Mouse (Mus musculus) myocyte (in vitro differentiated cells): ENCODE measurements around the gene Zbtb38. TPM values are rescaled to one million over a fixed set of nuclear protein-coding genes. Genes with fewer than 3 reads are reported as not detected.

Experiments used
- H3K27me3 ChIP-seq: one replicate; pipeline ENCODE4 v1.6.1; 2011; ENCODE audit not compliant: control insufficient read depth, insufficient read depth, insufficient read length
- H3K36me3 ChIP-seq: one replicate; pipeline ENCODE4 v1.6.1; 2011; ENCODE audit not compliant: control insufficient read depth, insufficient read depth
- H3K4me2 ChIP-seq: one replicate; pipeline ENCODE4 v1.6.1; 2011; ENCODE audit warnings: low read depth, control low read depth
- H3K4me3 ChIP-seq: one replicate; pipeline ENCODE4 v1.5.1; 2011; ENCODE audit warnings: mild to moderate bottlenecking, control low read depth, moderate library complexity
- H3K79me2 ChIP-seq: one replicate; pipeline ENCODE4 v1.6.1; 2011; ENCODE audit not compliant: control insufficient read depth, insufficient read depth
- H3ac ChIP-seq: one replicate; pipeline ENCODE4 v1.6.1; 2011; ENCODE audit not compliant: control insufficient read depth, insufficient read length
- CEBPB ChIP-seq: IDR thresholded peaks from 2 replicates; pipeline ENCODE4 v1.6.1; 2011; ENCODE audit warnings: mild to moderate bottlenecking, moderate library complexity; ENCODE audit not compliant: poor library complexity, insufficient read depth, severe bottlenecking
- E2F4 ChIP-seq: IDR thresholded peaks from one replicate; pipeline ENCODE4 v1.6.1; 2011; ENCODE audit warnings: mild to moderate bottlenecking, control low read depth, moderate library complexity; ENCODE audit not compliant: insufficient read depth
- MAX ChIP-seq: IDR thresholded peaks from one replicate; pipeline ENCODE4 v1.6.1; 2011; ENCODE audit warnings: low read depth, mild to moderate bottlenecking, control low read depth
- MYOD1 ChIP-seq, 3 experiments: IDR thresholded peaks; one replicate each; pipeline ENCODE4 v1.6.1; 2011; ENCODE audit warnings: control low read depth in 2 of 3, low read depth in 2 of 3, mild to moderate bottlenecking in 2 of 3, moderate library complexity in 1 of 3; ENCODE audit not compliant: insufficient read length in 2 of 3, control insufficient read depth in 1 of 3
- MYOG ChIP-seq, 3 experiments: IDR thresholded peaks; one replicate each; pipeline ENCODE4 v1.6.1; 2011; ENCODE audit warnings: control low read depth in 2 of 3, low read depth in 2 of 3, mild to moderate bottlenecking in 2 of 3; ENCODE audit not compliant: insufficient read length in 2 of 3, control insufficient read depth in 1 of 3, insufficient read depth in 1 of 3
- POLR2A ChIP-seq: IDR thresholded peaks from one replicate; pipeline ENCODE4 v1.6.1; 2011; ENCODE audit warnings: low read depth, mild to moderate bottlenecking, control low read depth, moderate library complexity; ENCODE audit not compliant: insufficient read length
- POLR2AphosphoS2 ChIP-seq: IDR thresholded peaks from one replicate; pipeline ENCODE4 v1.6.1; 2011; ENCODE audit warnings: low read depth, control low read depth; ENCODE audit not compliant: insufficient read length
- REST ChIP-seq: IDR thresholded peaks from one replicate; pipeline ENCODE4 v1.6.1; 2011; ENCODE audit warnings: mild to moderate bottlenecking, control low read depth, moderate library complexity; ENCODE audit not compliant: insufficient read depth, insufficient read length
- SRF ChIP-seq: IDR thresholded peaks from one replicate; pipeline ENCODE4 v1.6.1; 2011; ENCODE audit warnings: low read depth; ENCODE audit not compliant: control insufficient read depth, insufficient read length
- TCF12 ChIP-seq: IDR thresholded peaks from one replicate; pipeline ENCODE4 v1.6.1; 2011; ENCODE audit warnings: mild to moderate bottlenecking, control low read depth; ENCODE audit not compliant: poor library complexity, insufficient read depth, severe bottlenecking
- TCF3 ChIP-seq: IDR thresholded peaks from one replicate; pipeline ENCODE4 v1.6.1; 2011; ENCODE audit warnings: low read depth, control low read depth; ENCODE audit not compliant: insufficient read length
- USF1 ChIP-seq: IDR thresholded peaks from one replicate; pipeline ENCODE4 v1.6.1; 2011; ENCODE audit warnings: low read depth, mild to moderate bottlenecking, control low read depth, moderate library complexity
- polyA plus RNA-seq: library from polyadenylated mRNA; unstranded; fragments of >200 nt; fragmentation: generic; extraction: Trizol; gene quantifications from one replicate; pipeline ENCODE4 v1.2.1, GENCODE M21; 2012; ENCODE audit warnings: missing spikeins

The Zbtb38 gene
- polyA plus RNA-seq, 1 experiment, result 9.1 TPM

- H3K27me3 ChIP-seq, result no peaks in the 10 kb centered on the region
- TF ChIP-seq MYOG (IDR thresholded peaks at IDR 0.05; ENCODE audit: control insufficient read depth in 1 of 3, insufficient read depth in 1 of 3, insufficient read length in 2 of 3, low read depth in 2 of 3) (no peak), POLR2A (no peak), POLR2AphosphoS2 (no peak), TCF3 (no peak), MYOD1 (IDR thresholded peaks at IDR 0.05; ENCODE audit: control insufficient read depth in 1 of 3, insufficient read length in 2 of 3, low read depth in 2 of 3) (no peak), REST (no peak), CEBPB (no peak), TCF12 (no peak), E2F4 (no peak), SRF (no peak), MAX (no peak), USF1 (no peak)
- no peak overlapping the region for H3ac ChIP-seq
- no peak overlapping the region for H3K4me3 ChIP-seq
- no peak overlapping the region for H3K4me2 ChIP-seq
- no peaks in the 10 kb centered on the region for H3K79me2 ChIP-seq
- H3K36me3 ChIP-seq, result no peaks in the 10 kb centered on the region
Measured at GRCm38 (mm10) chr9:96769651-96770050, 17.0 kb upstream of the Zbtb38 start.

DNA sequence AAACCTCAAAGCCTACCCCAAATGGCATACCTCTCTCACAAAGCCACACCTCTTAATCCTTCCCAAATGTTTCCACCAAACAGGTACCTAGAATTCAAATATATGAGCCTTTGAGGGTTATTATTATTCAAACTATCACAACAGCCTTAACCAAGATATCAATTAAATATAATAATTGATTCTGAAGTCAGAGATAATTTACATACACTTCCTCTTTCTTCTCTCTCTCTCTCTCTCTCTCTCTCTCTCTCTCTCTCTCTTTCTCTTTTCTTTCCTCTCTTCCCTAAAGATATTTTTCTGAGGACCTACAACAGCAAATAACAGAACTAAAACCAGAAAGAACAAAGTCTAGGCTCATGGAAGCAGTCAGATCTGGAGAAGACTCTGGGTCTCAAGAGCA lies 15.2 kb upstream of the Zbtb38 start:
- no peaks in the 10 kb centered on the region for H3K27me3 ChIP-seq
- H3K4me2 ChIP-seq, result no peak overlapping the region
- H3K79me2 ChIP-seq, result no peaks in the 10 kb centered on the region
- no peak overlapping the region for H3ac ChIP-seq
- no peak for TF ChIP-seq MAX
- no peak for TF ChIP-seq POLR2A
- TF ChIP-seq MYOG (IDR thresholded peaks at IDR 0.05; ENCODE audit: control insufficient read depth in 1 of 3, insufficient read depth in 1 of 3, insufficient read length in 2 of 3, low read depth in 2 of 3), result no peak
- TF ChIP-seq REST, result no peak
- TF ChIP-seq TCF12, result no peak
- TF ChIP-seq MYOD1 (IDR thresholded peaks at IDR 0.05; ENCODE audit: control insufficient read depth in 1 of 3, insufficient read length in 2 of 3, low read depth in 2 of 3), result no peak
- no peak for TF ChIP-seq CEBPB
- no peak for TF ChIP-seq TCF3
- TF ChIP-seq USF1, result no peak
- no peak for TF ChIP-seq SRF
- no peak for TF ChIP-seq POLR2AphosphoS2
- no peak for TF ChIP-seq E2F4
- no peak overlapping the region for H3K4me3 ChIP-seq
- H3K36me3 ChIP-seq, result no peaks in the 10 kb centered on the region

- Histone ChIP-seq H3ac (no peak overlapping the region), H3K79me2 (no peaks in the 10 kb centered on the region), H3K27me3 (no peaks in the 10 kb centered on the region), H3K4me2 (no peak overlapping the region), H3K4me3 (no peak overlapping the region), H3K36me3 (no peaks in the 10 kb centered on the region)
- TF ChIP-seq POLR2AphosphoS2 (no peak), TCF3 (no peak), MAX (no peak), POLR2A (no peak), CEBPB (no peak), MYOD1 (IDR thresholded peaks at IDR 0.05; ENCODE audit: control insufficient read depth in 1 of 3, insufficient read length in 2 of 3, low read depth in 2 of 3) (no peak), E2F4 (no peak), USF1 (no peak), SRF (no peak), REST (no peak), MYOG (IDR thresholded peaks at IDR 0.05; ENCODE audit: control insufficient read depth in 1 of 3, insufficient read depth in 1 of 3, insufficient read length in 2 of 3, low read depth in 2 of 3) (no peak), TCF12 (no peak)
Measured at GRCm38 (mm10) chr9:96766078-96766477, 13.4 kb upstream of the Zbtb38 start.

DNA sequence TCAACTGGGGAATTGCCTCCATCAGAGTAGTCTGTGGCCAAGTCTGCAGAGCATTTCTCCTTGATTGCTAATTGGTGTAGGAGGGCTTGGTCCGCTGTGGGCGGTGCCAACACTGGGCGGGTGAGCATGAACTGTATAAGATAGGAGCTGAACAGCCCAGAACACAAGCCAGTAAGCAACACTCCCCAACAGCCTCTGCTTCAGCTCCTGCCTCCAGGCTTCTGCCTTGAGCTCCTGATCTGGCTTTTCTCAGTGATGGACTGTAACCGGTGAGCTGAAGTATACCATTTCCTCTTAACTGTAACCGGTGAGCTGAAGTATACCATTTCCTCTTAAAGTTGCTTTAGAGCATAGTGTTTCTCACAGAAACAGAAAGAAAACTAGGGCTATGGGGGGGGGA lies 12.8 kb upstream of the Zbtb38 start:
- Histone ChIP-seq H3K4me2 (no peak overlapping the region), H3K4me3 (no peak overlapping the region), H3K36me3 (no peaks in the 10 kb centered on the region), H3K27me3 (no peaks in the 10 kb centered on the region), H3ac (no peak overlapping the region), H3K79me2 (no peaks in the 10 kb centered on the region)
- no peak for TF ChIP-seq POLR2A
- no peak for TF ChIP-seq CEBPB
- no peak for TF ChIP-seq MAX
- no peak for TF ChIP-seq TCF12
- no peak for TF ChIP-seq MYOG (IDR thresholded peaks at IDR 0.05; ENCODE audit: control insufficient read depth in 1 of 3, insufficient read depth in 1 of 3, insufficient read length in 2 of 3, low read depth in 2 of 3)
- no peak for TF ChIP-seq POLR2AphosphoS2
- TF ChIP-seq TCF3, result no peak
- no peak for TF ChIP-seq REST
- TF ChIP-seq SRF, result no peak
- TF ChIP-seq MYOD1 (IDR thresholded peaks at IDR 0.05; ENCODE audit: control insufficient read depth in 1 of 3, insufficient read length in 2 of 3, low read depth in 2 of 3), result no peak
- TF ChIP-seq E2F4, result no peak
- TF ChIP-seq USF1, result no peak
